Mouse (Mus musculus) heart, postnatal 0 days (tissue): Measurements from ENCODE around the gene Pak4. TPM values are rescaled to one million over a fixed set of nuclear protein-coding genes. Genes with fewer than 3 reads are reported as not detected.

Experiments
- ATAC-seq: fragments of 200-750 bp; cut with Nextera tagmentation; 2 replicates; pipeline ENCODE4 v1.8.0; 2017; ENCODE audit warnings: low read depth, moderate number of reproducible peaks, moderate library complexity; ENCODE audit not compliant: insufficient read depth
- DNase-seq: peaks from one replicate; pipeline ENCODE4 v3.0.0-alpha.2; 2016; ENCODE audit warnings: low spot score
- H3K27ac ChIP-seq: fragments of 300-500 bp; sonication (generic); 2 replicates; pipeline ENCODE4 v1.5.1; 2014; ENCODE audit warnings: low read depth, mild to moderate bottlenecking
- H3K27me3 ChIP-seq: fragments of 300-500 bp; sonication (generic); 2 replicates; pipeline ENCODE4 v1.6.1; 2014; ENCODE audit warnings: low read length, mixed read lengths; ENCODE audit not compliant: control insufficient read depth, insufficient read depth
- H3K36me3 ChIP-seq: fragments of 300-500 bp; sonication (generic); replicated peaks from 2 replicates; pipeline ENCODE4 v1.6.1; 2014; ENCODE audit warnings: low read length, mixed read lengths; ENCODE audit not compliant: control insufficient read depth, insufficient read depth
- H3K4me1 ChIP-seq: fragments of 300-500 bp; sonication (generic); 2 replicates; pipeline ENCODE4 v1.6.1; 2014; ENCODE audit warnings: antibody characterized with exemption; ENCODE audit not compliant: control insufficient read depth, insufficient read depth
- H3K4me2 ChIP-seq: fragments of 300-500 bp; sonication (generic); 2 replicates; pipeline ENCODE4 v1.6.1; 2014; ENCODE audit warnings: low read depth, mild to moderate bottlenecking, low read length, moderate library complexity
- H3K4me3 ChIP-seq: fragments of 300-500 bp; sonication (generic); 2 replicates; pipeline ENCODE4 v1.5.1; 2014; ENCODE audit warnings: low read depth, low read length
- H3K9ac ChIP-seq: fragments of 300-500 bp; sonication (generic); replicated peaks from 2 replicates; pipeline ENCODE4 v1.6.1; 2014; ENCODE audit warnings: low read depth, low read length, mixed read lengths
- H3K9me3 ChIP-seq: fragments of 300-500 bp; sonication (generic); replicated peaks from 2 replicates; pipeline ENCODE4 v1.6.1; 2016; ENCODE audit warnings: low read length; ENCODE audit not compliant: control insufficient read depth
- CTCF ChIP-seq: IDR thresholded peaks from 2 replicates; pipeline ENCODE4 v1.5.1; 2016; ENCODE audit warnings: antibody characterized with exemption, control low read depth, low read depth
- EP300 ChIP-seq: IDR thresholded peaks from 2 replicates; pipeline ENCODE4 v1.6.1; 2016; ENCODE audit warnings: antibody characterized with exemption, low read depth
- WGBS: fragments of 180-500 bp; shearing (Covaris S2); extraction: QIAGEN DNeasy Blood & Tissue Kit; methylation state at CpG from one replicate; pipeline ENCODE4 v1.1.7; 2014; 5-methylcytosine and 5-hydroxymethylcytosine counted together
- polyA plus RNA-seq: library from polyadenylated mRNA; unstranded; fragments of >200 nt; fragmentation: Nextera tagmentation; extraction: Ambion mirVana; gene quantifications from 2 replicates; pipeline ENCODE4 v1.2.1, GENCODE M21; 2015
- total RNA-seq: library from RNA; depleted of rRNA; stranded (reverse); fragments of >200 nt; gene quantifications from 2 replicates; pipeline ENCODE4 v1.2.3, GENCODE M21; 2014; ENCODE audit warnings: low replicate concordance

Gene Pak4
- total and polyA plus RNA-seq, 2 experiments from 2014 or later, result 11.3 to 12.7 TPM

DNA sequence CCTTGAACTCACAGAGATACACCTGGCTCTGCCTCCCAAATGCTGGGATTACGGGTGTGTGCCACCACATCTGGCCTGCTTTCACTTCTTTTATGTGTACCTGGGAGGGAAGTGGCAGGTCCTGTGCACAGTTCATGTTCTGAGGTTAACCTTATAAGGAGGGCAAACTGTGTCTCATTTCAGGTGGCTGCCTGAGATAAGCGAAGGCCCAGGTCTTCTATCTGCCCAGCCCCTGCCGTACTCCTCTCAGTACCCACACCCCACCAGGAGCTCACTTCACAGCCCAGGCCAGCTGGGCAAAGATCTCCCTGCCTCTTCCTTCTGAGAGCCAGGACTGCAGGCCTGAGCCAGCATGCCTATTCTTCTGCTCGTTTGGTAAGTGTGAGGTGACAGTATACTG is 16.3 kb downstream of the Pak4 start:
- ATAC-seq, result no peak
- TF ChIP-seq EP300, result no peak
- TF ChIP-seq CTCF, result no peak
- Histone ChIP-seq H3K4me1 (peaks cover 34% of the 10 kb centered on the region), H3K36me3 (no peaks in the 10 kb centered on the region), H3K4me2 (no peak overlapping the region), H3K4me3 (no peak overlapping the region), H3K9ac (no peak overlapping the region), H3K27ac (no peak overlapping the region), H3K9me3 (no peaks in the 10 kb centered on the region), H3K27me3 (no peaks in the 10 kb centered on the region)
- 73% methylated on average over 4 of the region's 4 CpGs for WGBS
- no peak for DNase-seq

DNA sequence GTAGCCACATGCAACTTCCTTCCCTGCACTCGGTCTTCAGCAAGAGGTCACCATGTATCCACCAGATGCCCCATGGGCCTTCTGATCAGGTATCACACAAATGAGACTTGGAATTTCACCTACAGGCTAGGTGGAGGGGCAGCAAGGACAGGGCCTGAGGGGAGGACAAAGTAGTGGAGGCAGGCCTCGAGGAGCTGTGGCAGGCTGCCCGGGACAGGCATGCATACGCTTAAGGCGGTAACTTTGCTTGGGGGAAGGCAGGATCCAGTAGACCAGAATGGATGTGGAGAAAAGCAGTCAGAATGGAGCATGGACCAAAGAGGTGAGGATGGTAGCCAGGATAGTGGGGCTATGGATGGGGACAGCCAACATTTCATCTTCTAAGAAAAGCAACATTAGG is 18.2 kb downstream of the Pak4 start:
- H3K4me1 ChIP-seq, result peaks cover 31% of the 10 kb centered on the region
- TF ChIP-seq EP300, result no peak
- no peak for TF ChIP-seq CTCF
- WGBS, result 65% methylated on average over 5 of the region's 5 CpGs
- no peak overlapping the region for H3K27ac ChIP-seq
- no peaks in the 10 kb centered on the region for H3K9me3 ChIP-seq
- DNase-seq (no peak), ATAC-seq (no peak)
- no peak overlapping the region for H3K4me3 ChIP-seq
- H3K27me3 ChIP-seq, result no peaks in the 10 kb centered on the region
- H3K36me3 ChIP-seq, result no peaks in the 10 kb centered on the region
- no peak overlapping the region for H3K4me2 ChIP-seq
- H3K9ac ChIP-seq, result no peak overlapping the region

DNA sequence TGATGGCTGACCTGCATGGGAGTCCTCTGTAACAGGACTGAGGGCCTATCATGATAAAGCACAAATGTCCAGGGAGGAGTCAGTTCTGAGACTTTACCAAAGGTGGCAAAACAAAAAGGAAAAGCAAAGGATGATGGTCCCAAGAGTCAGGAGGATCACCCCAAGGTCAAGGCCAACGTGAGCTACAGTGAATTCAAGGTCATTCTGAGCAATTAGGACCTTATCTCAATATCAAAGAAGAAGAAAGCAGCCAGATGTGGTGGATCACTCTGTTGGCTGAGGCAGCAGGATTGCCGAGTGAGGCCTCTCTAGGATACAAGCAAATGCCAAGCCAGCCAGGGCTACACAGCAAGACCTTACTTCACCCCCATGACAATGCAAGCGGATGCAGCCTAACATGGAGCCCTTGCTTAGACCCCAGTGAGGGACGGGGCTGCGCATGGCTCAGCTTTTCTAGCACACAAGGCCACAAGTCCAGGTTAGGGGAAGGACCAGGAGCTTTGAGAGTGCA is 19.4 kb downstream of the Pak4 start:
- H3K4me2 ChIP-seq, result no peak overlapping the region
- TF ChIP-seq CTCF, result no peak
- TF ChIP-seq EP300, result no peak
- no peak overlapping the region for H3K9ac ChIP-seq
- peaks cover 26% of the 10 kb centered on the region for H3K4me1 ChIP-seq
- ATAC-seq (no peak), DNase-seq (no peak)
- no peaks in the 10 kb centered on the region for H3K36me3 ChIP-seq
- WGBS, result 67% methylated on average over 5 of the region's 5 CpGs
- H3K27me3 ChIP-seq, result no peaks in the 10 kb centered on the region
- H3K27ac ChIP-seq, result no peak overlapping the region
- no peak overlapping the region for H3K4me3 ChIP-seq
- no peaks in the 10 kb centered on the region for H3K9me3 ChIP-seq

DNA sequence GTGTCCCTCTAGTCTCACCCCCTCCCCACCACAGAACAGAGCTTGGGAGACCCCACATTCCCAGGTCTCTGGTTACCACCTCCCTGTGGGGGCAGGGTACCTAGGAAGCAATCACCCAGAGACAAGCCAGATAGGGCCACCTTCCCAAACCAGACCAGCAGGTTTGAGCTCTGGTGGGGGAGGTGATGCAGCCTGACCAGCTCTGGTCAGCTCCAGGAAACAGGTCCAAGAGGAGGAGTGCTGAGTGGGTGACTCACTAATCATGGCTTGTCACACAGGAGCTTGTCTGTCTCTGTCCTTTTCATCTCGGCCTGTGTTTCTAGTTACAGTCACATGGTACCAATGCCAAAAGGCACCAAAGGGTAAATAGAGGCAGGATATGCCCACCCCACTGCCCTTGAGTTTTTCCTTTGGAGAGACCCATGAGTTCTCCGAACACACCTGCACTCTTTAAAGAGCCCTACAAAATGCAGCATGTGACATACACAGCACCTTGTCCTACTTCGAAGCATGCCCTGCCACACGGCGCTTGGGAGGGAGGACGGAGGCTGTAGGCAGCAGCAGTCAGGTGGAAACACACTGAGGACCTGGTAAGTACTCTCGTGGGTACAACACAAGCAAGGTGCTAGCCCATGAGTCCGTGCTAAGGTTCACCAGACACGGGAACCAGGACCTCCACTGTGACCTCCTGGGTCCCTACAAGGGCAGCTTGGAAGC is 20.0 kb downstream of the Pak4 start:
- Histone ChIP-seq H3K9ac (no peak overlapping the region), H3K4me2 (no peak overlapping the region), H3K36me3 (no peaks in the 10 kb centered on the region), H3K27me3 (no peaks in the 10 kb centered on the region), H3K4me1 (peaks cover 26% of the 10 kb centered on the region), H3K4me3 (no peak overlapping the region), H3K9me3 (no peaks in the 10 kb centered on the region), H3K27ac (no peak overlapping the region)
- 73% methylated on average over 9 of the region's 9 CpGs for WGBS
- ATAC-seq (no peak), DNase-seq (no peak)
- TF ChIP-seq EP300, result no peak
- no peak for TF ChIP-seq CTCF

DNA sequence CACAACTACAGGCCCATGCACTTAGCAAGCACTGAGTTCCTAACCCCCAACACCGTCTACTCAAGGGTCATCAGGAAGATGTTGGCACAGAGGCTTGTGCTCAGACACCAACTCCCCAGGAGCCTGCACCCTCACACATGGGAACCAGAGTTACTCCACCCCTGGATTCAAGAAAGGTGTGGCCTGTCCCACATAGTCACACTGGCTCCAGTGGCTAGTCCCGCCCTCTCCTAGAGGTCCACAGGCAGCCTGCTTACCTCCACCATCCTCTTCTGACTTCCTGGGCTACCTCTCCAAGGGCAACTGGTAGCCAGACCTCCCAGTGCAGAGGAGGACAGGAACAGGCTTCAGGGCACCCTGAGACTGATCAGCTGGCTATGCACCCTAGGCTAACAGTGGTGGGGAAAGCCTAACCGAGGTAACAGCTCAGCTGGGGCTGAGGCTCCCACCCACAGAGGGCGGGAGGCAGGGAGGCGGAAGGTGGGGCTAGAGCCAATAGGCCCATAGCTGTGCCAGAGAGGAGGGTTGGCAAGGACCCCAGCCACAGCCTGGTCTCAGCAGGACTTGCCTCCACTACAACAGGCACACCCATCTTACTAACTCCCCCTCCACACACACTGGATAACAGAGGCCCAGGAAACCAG is 21.6 kb downstream of the Pak4 start:
- no peak overlapping the region for H3K9ac ChIP-seq
- H3K4me3 ChIP-seq, result no peak overlapping the region
- WGBS, result 64% methylated on average over 5 of the region's 5 CpGs
- no peak for DNase-seq
- no peaks in the 10 kb centered on the region for H3K36me3 ChIP-seq
- TF ChIP-seq EP300, result no peak
- no peak for TF ChIP-seq CTCF
- H3K4me2 ChIP-seq, result no peak overlapping the region
- ATAC-seq, result peak; percentile 47
- no peaks in the 10 kb centered on the region for H3K27me3 ChIP-seq
- no peaks in the 10 kb centered on the region for H3K9me3 ChIP-seq
- no peak overlapping the region for H3K27ac ChIP-seq
- peaks cover 31% of the 10 kb centered on the region for H3K4me1 ChIP-seq

DNA sequence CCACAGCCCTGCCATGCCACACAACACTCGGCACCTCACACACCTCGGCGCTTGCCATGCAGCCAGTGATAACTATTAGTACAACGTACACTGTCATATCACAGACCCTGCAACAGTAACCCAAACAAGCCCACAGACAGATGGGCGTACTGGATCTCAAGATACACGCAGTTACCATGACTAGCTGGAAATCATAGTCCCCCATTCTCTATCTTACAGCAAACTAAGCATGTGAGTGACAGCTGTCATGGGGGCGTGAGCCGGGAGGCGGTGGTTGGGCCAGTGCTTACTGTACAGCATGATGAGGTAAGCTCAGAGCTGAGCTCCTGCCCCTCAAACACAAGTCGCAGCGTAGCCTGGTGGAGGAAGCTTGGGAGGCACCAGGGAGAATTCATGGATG is 22.4 kb downstream of the Pak4 start:
- H3K9ac ChIP-seq, result no peak overlapping the region
- H3K4me2 ChIP-seq, result no peak overlapping the region
- H3K27ac ChIP-seq, result no peak overlapping the region
- no peaks in the 10 kb centered on the region for H3K36me3 ChIP-seq
- ATAC-seq (no peak), DNase-seq (no peak)
- TF ChIP-seq CTCF, result no peak
- TF ChIP-seq EP300, result no peak
- H3K4me1 ChIP-seq, result peaks cover 39% of the 10 kb centered on the region
- no peaks in the 10 kb centered on the region for H3K9me3 ChIP-seq
- no peak overlapping the region for H3K4me3 ChIP-seq
- WGBS, result 84% methylated on average over 11 of the region's 11 CpGs
- no peaks in the 10 kb centered on the region for H3K27me3 ChIP-seq
